ENCODE assay signal across 13 mouse cellular contexts in the genomic region with DNA sequence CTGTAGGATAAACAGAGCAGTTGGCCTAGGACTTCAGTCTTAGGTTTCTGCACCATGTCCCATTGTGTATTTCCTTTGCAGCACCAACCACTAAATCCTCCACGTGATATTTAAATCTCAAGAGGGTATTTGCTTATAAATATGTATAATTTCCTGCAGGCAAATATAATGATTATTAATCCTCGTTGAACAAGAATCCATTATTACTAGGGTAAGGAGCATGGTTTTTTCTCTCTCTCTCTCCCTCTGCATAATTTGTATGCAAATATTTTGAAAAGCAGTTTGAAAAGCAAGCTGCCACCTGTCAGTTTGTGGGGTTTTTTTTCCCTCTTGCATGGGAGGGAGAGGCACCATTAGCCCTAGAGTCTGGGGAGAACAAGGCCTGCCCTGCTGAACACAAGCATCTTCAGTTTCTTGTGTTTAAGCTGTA.
"Had no signal": no experiment of that assay in that cellular context is flagged by ENCODE, and none has a peak within 500 bp of the region (broad histone marks: within the 10 kb centered on the region; RNA-seq: fewer than 3 reads in every experiment).

No protein-coding gene starts in this region.

- H3K9ac ChIP-seq: kidney, embryonic 15.5 days; limb, embryonic 13.5 days; liver, embryonic 15.5 days; stomach, embryonic 15.5 days had no signal

- H3K27ac ChIP-seq: kidney, embryonic 15.5 days; limb, embryonic 13.5 days; liver, embryonic 15.5 days; stomach, embryonic 15.5 days had no signal

- H3K4me1 ChIP-seq: kidney, embryonic 15.5 days; limb, embryonic 13.5 days; liver, embryonic 15.5 days; stomach, embryonic 15.5 days had no signal

- H3K4me2 ChIP-seq: kidney, embryonic 15.5 days; limb, embryonic 13.5 days; liver, embryonic 15.5 days; stomach, embryonic 15.5 days had no signal

- H3K4me3 ChIP-seq: kidney, embryonic 15.5 days; limb, embryonic 13.5 days; liver, embryonic 15.5 days; stomach, embryonic 15.5 days had no signal

- DNase-seq: kidney, adult 2 months; kidney, postnatal 25 days; left cerebral cortex, postnatal 4 days; lung, adult 2 months; lung, postnatal 36 days; right cerebral cortex, postnatal 14 days; thymus, adult 2 months; thymus, postnatal 25 days had no signal

- H3K9me3 ChIP-seq: kidney, embryonic 15.5 days; limb, embryonic 13.5 days; liver, embryonic 15.5 days; stomach, embryonic 15.5 days had no signal

- H3K36me3 ChIP-seq: kidney, embryonic 15.5 days; limb, embryonic 13.5 days; liver, embryonic 15.5 days; stomach, embryonic 15.5 days had no signal

- H3K27me3 ChIP-seq: kidney, embryonic 15.5 days; limb, embryonic 13.5 days; liver, embryonic 15.5 days; stomach, embryonic 15.5 days had no signal

- ATAC-seq: lung, postnatal 0 days had no signal
